Mouse (Mus musculus) adrenal gland, postnatal 10 days (tissue): ENCODE results near the gene Ece1. TPM values are rescaled to one million over a fixed set of nuclear protein-coding genes. Genes with fewer than 3 reads are reported as not detected.

Source experiments
- DNase-seq: peaks from one replicate; pipeline ENCODE4 v3.0.0; 2021; ENCODE audit warnings: mixed read lengths
- total RNA-seq, 2 experiments: library from RNA; stranded (reverse); gene quantifications; 2 replicates each; pipeline ENCODE4 v1.2.3; 2021

Gene Ece1
- total RNA-seq, 2 experiments from 2014 or later = 183 to 188 TPM

DNA sequence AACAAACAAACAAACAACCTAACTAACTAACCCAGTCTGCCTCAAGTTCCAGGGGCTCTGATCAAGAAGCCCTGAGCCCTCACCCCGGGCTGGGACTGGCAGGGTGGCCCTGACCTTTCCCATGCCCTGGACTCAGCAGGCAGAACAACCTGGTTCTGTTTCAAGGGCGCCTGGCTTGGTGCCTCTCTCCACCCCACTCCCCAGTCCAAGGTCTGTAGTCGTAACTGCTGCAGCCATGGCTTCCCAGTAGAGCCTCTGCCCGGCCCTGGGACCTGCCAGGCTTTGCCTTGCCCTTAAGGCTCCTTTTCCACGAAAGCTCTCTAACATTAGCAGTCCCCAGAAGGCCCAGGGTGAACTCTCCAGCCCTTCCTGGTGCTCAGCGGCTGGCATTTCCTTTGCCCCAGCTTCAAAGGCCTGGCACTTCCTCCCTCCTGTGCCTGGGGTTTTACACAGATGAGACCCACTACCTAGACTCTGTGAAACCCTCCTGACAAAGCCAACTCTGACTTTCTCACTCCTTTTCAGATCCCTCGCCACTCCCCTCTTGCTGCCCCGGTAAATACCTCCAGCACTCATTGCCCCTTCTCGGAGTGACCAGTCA, 6.2 kb upstream of the Ece1 start:
- peak; percentile 90 for DNase-seq

DNA sequence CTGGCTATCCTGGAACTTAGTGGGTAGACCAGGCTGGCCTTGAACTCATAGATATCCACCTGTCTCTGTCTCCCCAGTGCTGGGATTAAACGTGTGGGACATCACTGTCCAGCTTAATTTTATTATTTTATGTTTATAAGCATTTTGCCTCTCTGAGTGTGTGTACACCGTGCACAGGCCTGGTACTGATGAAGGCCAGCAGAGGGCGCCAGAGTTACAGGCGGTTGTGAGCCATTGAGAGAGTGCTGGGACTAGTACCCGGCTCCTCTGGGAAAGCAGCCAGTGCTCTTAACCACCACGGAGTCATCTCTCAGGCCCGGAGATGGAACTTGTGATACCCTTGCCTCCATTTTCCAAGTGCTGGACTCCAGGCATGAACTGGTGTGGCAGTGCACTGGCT, 4.9 kb upstream of the Ece1 start:
- peak; percentile 69 for DNase-seq

DNA sequence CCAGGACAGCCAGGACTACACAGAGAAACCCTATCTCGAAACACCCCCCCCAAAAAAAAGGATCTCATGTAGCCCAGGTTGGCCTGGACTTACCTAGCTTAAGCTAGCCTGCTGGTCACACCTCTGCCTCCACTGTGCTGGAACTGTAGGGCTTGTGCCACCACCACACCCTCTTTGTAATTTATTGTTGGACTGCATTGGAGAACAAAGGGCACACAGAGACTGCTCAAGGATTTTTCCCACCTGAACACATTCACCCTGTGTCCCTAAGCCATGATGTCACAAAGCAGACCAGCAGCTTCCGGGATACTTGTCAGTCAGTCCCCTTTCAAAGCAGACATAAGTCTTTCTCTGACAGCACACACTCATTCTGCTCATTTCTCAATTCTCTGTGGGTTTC, 3.7 kb upstream of the Ece1 start:
- no peak for DNase-seq

DNA sequence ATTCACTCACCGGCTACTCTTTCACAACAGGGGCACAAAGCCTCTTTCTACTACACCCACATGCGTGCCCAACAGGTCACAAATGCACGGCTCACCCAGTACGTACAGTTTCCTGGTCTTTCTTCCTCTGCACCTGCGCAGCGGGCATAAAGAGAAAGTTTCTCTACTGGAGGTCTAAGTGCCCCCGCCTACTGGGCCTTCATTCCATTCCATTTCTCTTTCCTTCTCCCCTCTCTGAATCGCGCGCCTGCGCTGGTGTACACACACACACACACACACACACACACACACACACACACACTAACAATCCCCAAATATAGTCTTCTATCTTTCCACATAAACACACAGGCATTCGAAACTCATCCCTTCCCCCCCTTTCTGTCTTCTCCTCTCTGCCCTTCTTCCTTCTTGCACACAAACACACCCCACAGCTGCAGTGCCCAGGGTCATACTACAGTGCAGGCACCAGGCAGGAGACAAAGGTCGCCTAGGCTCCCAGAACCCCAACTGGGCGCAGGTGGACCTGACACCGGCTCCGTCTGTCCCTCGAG, 501 bp upstream of the Ece1 start:
- DNase-seq = no peak

DNA sequence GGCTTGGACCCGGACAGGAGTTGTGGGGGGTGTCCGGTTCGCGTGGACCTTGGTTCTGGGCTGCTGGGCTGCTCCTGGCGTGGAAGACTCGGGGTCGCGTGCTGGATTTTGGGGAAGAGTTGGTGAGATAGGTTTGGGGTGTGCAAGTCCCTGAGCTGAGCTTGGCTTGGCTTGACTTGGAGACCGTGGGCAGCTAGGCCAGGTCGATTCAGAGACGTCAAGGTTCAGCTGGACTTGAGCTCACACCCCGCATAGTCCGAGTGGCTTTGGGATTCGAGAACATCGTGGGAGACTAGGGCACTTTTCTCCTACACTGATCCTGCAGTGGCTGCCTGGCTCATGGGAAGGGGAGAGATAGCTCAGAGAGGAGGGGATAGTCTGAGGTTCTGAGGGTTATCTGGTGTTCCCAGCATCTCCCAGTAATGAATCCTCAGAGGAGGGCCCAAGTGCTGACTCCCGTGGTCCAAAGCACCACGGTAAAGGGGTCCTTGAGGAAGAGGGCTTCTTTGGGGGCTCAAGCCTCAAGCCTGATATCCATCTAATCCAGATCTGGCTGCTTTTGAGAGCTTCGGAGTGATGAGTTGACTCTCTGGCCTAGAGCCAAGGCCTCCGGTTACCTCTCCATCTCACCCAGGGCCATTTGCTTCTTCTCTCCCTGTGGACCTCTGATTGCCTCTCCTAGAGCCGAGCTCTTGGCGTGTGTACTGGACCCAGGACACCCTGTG, 641 bp downstream of the Ece1 start:
- peak; percentile 66 for DNase-seq

DNA sequence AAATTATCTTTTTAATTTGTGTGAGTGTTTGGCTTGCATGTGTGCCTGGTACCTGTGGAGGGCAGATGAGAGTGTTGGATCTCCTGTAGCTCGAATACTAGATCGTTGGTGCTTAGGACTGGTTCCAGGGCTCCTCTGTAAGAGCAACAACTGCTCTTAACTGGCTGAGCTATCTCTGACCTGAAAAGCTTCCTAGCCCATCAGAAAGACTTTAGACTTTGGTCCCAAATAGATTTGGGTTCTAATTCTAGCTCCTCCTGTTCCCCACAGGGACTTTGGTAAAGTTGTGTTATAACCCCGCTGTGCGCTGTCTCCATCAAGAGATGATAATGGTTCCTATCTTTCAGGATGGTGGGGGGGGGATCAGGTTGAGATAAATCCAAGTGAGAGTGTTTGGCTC, 2.0 kb downstream of the Ece1 start:
- no peak for DNase-seq

DNA sequence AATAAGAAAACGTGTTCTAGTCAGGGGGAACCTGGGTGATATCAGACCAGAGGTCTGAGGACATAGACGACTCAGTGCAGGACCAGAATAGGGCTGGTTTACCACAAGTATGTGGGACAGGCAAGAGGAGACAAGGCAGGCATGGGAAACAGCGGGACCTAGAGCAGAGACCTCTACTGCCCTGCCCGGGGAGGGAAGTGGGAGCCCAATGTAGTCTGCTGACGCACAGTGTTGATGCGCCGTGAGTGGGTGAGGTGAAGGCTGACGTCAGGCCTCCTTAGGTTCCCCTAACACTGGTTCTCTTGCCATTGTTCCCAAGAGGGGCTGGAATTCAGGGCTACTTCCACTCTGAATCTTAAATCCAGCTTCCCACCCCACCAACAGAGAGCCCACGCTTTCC, 2.7 kb downstream of the Ece1 start:
- DNase-seq = no peak

DNA sequence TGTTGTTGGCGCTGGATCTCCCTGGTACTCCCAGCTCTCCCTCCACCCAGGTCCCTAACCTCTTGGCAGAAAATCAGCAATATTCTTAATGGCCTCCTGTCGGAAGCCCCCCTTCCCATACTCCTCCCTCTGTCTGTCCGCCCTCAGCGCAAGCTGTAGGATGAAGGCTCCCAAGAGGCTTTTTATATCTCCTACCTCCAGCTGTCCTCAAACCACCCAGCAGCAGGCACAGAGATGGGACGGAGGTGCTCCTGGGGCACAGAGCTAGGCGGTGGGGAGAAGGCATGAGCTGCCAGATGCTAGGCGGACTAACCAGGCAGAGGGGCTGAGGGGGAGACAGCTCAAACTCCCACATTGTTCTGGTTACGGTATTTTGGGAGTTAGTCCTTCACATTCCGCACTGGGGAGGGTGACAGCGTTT, 3.2 kb downstream of the Ece1 start:
- DNase-seq = no peak

DNA sequence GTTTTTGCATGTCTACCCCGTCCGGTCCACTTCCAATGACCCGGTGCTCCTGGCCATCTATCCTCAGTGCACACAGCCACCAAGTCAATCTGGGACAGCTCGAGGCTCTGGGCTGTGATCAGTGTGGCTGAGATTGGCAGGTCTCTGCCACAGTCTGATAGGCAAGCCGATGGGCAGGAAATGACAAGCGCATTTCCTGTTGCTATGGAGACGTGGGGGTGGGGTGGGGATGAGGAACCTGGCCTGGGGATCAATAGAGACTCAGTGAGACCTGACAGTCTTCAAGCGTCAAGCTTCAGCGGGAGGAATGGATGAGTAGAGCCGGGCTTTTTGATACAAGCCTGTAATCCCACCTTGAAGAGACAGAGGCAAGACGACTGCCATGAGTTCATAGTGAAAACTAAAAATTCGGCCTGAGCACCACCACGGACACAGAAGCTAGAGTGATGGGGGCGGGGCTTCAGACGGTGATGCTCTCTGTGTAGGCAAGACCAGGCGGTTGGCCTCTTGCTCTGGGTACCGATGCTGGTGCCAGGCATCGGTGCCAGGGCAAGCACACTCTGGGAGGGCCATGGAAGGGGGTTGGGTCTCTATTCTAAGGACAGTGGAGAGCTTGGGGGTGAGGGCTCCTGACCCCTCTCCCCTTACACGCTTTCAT, 4.3 kb downstream of the Ece1 start:
- DNase-seq = no peak

DNA sequence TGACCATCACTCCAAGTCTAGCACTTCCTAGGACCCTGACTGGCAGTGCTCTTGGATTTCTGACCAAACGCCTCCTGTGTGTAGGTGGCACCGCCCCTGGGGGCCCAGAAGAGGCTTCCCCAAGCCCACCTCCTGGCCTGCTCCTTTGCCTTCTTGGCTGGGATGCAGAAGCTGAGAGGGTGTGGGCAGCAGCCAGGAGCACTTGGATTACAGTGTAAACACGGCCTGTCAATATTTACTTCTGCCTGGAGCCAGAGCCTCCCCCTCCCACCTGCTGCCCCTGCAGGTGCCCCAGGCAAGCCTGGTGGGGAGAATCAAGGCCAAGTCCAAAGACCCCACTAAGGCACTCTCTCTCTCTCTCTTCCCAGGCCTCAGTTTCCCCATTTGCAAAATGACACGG, 5.2 kb downstream of the Ece1 start:
- no peak for DNase-seq

DNA sequence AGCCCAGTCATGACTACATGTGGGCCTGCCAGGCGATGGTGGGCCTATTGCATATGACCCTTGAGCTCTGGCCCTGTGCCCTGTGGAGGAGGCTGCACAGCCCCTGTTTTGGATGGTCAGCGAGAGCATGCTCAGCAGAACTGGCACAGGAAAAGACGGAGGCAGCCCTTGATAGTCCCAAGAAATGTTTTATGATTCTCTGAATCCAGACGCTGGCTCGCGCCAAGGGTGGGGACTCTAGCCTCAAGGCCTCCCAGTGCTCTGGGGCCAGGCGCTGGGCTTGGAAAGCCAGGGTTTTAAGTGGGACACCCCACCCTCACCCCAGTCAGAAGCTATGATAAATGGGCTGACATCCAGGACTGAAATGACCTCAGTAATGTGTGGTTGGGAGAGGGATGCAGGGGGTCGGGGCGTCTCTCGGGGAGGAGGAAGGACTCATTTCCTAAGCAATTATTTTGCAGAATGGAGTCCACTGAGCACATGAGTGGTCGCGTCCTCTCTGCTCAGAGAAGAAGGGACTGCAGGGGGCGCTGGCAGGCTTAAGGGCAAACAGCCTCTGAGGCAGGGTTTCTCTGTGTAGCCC, 5.7 kb downstream of the Ece1 start:
- DNase-seq = peak; percentile 71

DNA sequence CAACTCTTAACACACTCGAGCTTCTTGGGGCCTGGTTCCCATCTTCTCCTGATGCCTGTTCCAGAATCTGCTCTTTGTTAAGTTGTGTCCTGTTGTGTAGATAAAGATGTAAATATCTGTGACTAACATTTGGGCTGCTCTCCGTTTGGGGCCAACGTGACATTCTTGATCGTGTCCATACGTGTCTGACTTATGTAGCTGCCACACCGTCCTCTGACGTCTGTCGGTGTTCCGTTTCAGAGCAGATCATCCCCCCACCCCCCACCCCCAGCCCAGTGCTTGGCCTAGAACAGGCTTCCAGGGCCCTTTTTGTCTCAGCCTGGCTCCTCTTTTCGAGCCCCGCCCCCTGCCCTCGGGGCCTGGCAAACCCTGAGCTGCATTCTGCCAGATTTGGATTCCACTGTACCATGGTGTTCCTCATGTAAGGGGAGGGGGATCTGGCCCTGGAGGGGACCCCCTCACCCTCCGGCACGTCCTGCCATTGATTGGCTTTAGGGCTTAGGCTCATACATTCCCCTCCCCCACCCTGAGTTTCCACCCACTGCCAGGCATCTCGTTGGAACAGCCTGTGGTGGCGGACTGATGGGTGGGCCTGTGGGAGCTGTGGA, 7.7 kb downstream of the Ece1 start:
- peak; percentile 41 for DNase-seq

DNA sequence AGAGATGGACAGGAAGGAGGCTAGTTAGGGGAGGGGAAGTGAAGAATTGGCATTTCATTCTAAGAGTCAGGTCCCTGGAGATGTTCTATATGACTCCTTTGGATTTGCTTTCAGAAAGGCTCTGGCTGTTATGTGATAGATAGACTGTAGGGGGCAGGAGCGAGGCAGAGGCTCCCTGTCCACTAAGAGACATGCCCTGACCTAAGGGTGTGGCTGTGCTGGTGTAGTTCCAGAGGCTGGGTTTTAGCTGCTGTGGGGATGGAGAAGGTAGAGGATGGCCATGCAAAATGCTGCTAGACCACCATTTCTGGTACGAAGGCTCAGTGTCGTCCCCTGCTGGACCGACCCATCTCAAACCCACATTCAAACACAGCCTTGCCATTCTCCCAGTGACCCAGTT, 8.9 kb downstream of the Ece1 start:
- no peak for DNase-seq

DNA sequence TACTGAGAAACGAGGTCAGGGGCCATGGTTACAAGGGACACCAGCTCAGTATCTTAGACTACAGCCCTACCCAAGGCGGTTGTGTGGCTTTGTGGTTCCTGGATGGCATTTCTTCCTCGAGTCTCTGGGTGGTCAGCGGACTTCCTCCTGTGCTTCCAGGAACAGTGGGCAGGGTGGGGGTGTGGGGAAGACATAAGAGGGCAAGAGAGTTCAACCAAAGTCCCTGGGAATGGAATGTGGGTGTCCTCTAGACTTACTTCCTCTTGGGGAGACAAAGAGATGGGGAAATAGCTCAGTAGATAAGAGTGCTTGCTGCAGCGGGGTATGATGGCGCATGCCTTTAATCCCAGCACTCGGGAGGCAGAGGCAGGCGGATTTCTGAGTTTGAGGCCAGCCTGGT, 9.4 kb downstream of the Ece1 start:
- no peak for DNase-seq

DNA sequence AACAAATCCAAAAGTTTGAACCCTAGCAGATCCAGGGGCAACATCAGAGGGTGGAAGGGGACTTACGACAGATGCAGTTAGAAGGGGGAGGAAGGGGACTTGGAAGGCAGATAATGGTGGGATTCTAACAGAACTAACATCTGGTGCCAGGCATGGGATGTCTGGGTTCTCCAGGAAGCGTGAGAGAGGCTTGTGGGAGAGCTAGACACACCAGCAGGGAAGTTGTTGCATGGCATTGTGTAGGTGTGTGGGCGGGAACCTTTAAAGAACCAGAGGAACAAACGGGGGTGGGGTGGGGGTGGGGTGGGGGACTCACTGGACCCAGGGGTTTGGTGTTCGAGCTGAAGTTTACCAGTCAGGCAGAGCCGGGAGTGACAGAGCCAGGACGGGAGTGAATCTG, 12.3 kb downstream of the Ece1 start:
- no peak for DNase-seq

DNA sequence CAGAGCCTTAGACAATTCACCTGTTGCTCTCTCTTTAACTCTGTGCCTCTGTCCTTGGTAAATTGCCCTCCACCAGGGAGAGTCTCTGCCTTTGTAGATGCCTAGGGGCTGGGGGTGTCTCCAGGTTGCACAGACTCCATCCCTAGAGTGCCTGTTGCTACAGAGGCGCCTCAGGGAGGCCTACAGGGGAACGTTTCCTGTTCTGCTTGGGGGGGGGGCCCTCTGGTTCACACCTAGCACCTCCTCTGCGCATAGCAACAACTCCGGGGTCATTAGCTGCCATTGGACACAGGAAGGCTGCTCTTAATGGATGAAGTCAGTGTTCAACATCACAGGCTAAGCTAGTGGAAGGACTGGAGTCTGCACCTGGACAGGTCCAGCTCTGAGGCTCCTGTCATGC, 12.8 kb downstream of the Ece1 start:
- DNase-seq = no peak

DNA sequence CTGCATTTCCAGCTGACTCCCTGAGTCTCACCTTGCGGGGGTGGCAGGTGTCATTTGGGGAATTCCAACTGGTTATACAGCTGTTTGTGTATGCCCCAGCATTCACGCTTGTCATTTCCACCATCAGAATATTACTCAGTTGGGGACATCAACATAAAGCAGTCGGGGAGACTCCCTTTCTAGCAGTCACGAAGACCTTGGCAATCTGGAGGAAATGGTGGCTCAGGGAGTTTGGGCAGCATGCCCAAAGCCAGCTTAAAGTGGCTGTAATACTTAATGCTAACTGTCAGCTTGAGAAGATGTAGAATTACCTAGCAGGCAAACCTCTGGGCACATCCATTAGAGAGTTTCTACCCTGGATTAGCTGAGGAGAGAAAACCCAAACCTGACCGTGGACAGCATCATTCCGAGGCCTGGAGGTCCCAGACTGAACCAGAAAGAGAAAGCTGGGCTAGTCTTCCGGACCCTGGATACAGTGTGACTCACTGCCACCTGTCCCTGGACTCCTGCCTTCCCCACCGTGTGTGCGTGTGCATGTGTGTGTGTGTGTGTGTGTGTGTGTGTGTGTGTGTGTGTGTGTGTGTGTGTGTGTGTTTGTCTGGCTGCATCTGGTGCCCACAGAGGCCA, 13.5 kb downstream of the Ece1 start:
- DNase-seq = no peak

DNA sequence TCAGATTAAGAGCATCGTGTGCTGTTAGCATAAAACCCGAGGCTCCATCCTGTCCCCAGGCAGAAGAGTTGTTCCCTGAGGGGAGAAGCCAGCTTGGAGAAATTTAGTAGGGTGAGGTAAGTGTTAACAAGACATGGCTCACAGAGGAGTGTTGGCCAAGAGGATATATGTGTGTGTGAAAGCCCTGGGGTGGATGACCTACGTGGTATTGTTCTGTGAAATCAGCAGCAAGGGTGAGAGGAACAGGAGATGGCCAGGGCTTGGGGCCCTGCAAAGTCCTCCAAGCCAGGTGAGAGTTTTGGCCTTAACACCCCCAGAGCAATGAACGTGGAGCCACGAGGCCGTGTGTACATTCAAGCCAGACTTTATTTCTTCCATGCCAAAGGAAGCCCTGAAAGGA, 14.8 kb downstream of the Ece1 start:
- DNase-seq = no peak

DNA sequence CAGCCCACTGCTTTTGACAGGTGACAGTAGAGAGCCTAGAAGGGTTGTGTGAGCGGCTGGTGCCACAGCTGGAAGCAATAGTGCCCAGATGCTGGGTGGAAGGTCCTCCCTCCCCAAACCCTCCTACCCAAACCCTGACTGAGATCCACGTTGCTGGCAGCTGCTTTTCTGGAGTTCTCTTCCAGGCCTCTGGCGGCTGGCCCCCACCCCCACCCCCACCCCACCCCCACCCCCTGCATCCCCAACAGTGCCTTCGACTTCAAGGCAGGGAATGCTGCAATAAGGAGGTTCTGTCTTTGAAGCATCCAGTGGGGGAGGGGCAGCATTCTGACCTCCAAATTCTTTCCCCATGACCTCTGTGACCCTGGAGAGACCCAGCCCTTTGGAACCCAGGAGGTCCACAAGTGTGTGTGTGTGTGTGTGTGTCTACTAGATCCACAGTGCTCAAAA, 15.4 kb downstream of the Ece1 start:
- DNase-seq = no peak

DNA sequence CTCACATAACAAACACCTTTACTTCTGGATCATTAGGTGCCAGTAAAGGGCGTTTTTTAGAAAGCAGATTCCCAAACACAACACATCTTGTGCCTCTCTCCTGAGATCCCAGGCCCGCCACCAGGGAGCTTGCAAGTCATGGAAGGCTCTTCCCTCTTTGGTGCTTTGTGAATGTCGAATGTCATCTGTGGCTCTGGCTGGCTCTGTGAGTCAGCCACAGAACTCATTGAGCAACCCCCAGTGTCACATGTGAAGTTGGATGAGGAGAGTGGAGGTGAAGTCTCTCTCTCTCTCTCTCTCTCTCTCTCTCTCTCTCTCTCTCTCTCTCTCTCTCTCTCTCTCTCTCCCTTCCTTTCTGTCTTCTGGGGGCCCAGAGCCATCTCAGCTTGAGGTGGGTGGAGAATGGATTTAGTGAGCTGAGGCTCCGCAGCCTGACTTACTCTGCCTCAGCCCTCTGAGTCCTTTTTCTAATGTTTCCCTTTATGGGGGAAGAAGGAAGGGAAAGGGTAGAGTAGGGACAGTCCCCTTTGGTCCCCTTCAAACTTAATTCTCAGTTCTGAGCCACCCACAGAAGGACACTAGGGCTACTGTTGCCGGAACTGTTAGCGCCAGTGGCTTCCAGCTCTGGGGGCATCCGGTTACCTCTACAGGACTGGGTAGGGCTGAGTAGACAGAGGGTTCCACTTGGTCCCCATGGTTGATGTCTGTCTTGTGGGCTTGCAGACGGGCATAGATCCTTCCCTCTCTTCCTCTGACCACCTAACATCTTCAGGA, 17.5 kb downstream of the Ece1 start:
- DNase-seq = peak; percentile 65

DNA sequence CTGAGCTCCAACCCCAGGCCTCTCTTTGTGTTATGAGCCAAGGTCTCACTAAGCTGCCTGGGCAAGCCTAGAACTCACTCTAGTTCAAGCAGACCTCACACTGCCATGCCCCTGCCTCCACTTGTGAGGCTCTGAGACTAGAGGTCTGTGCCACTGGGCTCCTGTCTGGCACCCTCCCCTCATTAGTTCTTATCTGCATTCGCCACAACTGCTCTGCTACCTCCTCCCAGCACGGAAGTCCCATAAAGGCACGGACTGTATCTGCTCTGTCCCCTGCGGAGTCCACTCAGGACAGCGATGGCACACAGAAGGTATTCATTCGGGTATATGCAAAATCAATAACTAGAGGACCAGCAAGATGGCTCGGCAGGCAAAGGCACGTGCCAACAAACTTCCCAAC, 19.4 kb downstream of the Ece1 start:
- no peak for DNase-seq
